Mouse (Mus musculus): ENCODE data around the gene 2700081O15Rik. TPM values are rescaled to one million over a fixed set of nuclear protein-coding genes. Genes with fewer than 3 reads are reported as not detected.

Gene 2700081O15Rik
- polyA plus RNA-seq, 1 experiment from 2014 or later = 8.3 TPM

DNA sequence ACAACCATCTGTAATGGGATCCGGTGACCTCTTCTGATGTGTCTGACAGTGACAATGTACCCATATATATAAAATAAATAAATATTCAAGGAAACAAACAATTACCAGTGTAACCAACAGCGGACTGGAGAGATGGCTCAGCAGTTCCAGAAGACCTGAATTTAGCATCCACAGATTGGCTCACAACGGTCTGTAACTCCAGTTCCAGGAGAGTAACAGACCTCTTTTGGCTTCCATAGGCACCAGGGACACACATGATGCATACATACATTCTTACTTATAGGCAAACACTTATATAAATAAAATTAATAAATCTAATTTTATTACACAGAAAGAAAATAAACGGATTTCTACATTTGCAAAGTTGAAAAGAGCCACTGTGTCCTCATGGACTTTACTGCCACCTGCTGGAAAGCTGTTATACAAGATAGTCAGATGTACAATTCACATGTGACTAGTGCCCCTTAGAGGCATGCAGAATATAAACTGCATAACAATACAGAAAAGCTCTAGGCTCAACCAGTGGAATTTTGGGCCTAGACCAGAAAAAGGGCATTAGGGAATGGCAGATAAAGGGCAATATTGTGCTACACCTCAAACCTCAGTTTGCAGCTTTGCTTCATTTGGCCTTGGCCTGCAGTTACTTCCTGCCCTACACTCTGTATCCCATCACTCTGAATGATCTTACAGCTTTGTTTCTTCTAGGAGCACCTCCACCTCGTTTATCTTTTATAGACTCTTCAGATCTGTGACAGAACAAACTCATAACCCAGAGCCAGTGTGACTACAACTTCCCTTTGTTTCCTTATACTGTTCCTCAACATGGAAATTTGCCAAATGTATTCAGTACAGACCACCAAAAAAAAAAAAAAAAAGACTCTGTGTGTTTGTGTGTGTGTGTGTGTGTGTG, 18.9 kb downstream of the 2700081O15Rik start:
- Histone ChIP-seq H3K4me2 (replicated peaks) (no peak overlapping the region), H3K4me3 (replicated peaks) (no peak overlapping the region), H3K4me1 (peaks cover 5% of the 10 kb centered on the region; the same call in 1 of the 2 replicates), H3K9ac (no peak overlapping the region), H3K9me3 (replicated peaks) (no peaks in the 10 kb centered on the region), H3K36me3 (peaks cover 39% of the 10 kb centered on the region), H3K27me3 (no peaks in the 10 kb centered on the region), H3K27ac (replicated peaks) (no peak overlapping the region)
- no peak; the same call in 1 of the 2 replicates for ATAC-seq (ENCODE audit: insufficient number of reproducible peaks, low FRiP score, low TSS enrichment, low read depth)
- WGBS = 69% methylated on average over 5 of the region's 5 CpGs

DNA sequence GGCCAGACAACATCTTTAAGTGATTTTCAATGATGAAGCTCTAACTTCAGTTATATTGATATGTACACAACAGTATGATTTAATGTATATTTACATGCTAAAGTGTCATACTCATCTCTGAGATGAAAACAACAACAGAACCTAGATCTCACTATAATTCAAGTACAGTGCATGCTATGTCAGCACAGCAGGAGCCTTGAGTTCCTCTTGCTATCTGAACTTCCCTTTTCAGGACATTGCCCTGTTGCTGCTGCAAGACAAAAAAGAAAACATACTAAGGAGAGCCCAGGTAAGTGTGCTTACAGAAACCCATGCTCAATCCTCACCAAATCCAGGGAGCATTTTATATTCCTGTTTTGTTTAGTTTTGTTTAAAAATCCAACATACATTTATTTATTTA, 20.9 kb downstream of the 2700081O15Rik start:
- no peak for ATAC-seq (ENCODE audit: insufficient number of reproducible peaks, low FRiP score, low TSS enrichment, low read depth)
- no peaks in the 10 kb centered on the region for H3K9me3 ChIP-seq (replicated peaks)

DNA sequence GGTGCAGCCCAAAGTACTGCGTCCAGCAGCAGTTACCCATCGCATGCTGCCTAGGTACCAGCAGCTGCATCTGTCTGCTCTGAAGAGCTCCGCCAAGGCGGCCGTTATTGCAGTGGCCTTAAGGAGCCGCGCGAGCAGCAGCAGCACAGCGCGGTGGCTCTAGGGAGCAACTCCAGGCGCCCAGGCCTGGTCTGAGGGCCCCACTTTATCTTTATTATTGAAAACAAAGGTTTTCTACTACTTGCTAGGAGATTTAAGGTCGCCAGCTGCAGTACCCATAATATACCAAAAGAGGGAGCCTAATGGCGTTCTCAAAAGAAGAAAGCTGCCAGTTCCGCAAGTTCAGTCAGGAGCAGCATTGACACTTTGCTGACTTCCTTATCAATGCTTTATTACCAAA, 24.1 kb downstream of the 2700081O15Rik start:
- peaks cover 5% of the 10 kb centered on the region; the same call in 1 of the 2 replicates for H3K4me1 ChIP-seq
- ATAC-seq (ENCODE audit: insufficient number of reproducible peaks, low FRiP score, low TSS enrichment, low read depth) = no peak
- no peaks in the 10 kb centered on the region for H3K27me3 ChIP-seq
- no peak overlapping the region for H3K4me3 ChIP-seq (replicated peaks)
- WGBS = 61% methylated on average over 14 of the region's 14 CpGs
- no peak overlapping the region for H3K4me2 ChIP-seq (replicated peaks)
- H3K9me3 ChIP-seq (replicated peaks) = no peaks in the 10 kb centered on the region
- H3K9ac ChIP-seq = no peak overlapping the region
- no peaks in the 10 kb centered on the region for H3K36me3 ChIP-seq
- H3K27ac ChIP-seq (replicated peaks) = no peak overlapping the region

More for the DNA sequence above, 20.9 kb downstream of the 2700081O15Rik start:
- H3K27me3 ChIP-seq = no peaks in the 10 kb centered on the region
- H3K27ac ChIP-seq (replicated peaks) = no peak overlapping the region
- H3K4me2 ChIP-seq (replicated peaks) = no peak overlapping the region
- H3K9ac ChIP-seq = no peak overlapping the region
- H3K4me1 ChIP-seq = peaks cover 7% of the 10 kb centered on the region; the same call in 1 of the 2 replicates
- H3K36me3 ChIP-seq = peaks cover 19% of the 10 kb centered on the region; the same call in 1 of the 2 replicates
- H3K4me3 ChIP-seq (replicated peaks) = no peak overlapping the region

- WGBS = 80% methylated on average over 2 of the region's 2 CpGs
- H3K27ac ChIP-seq (replicated peaks) = no peak overlapping the region
- no peak overlapping the region for H3K4me2 ChIP-seq (replicated peaks)
- no peaks in the 10 kb centered on the region for H3K27me3 ChIP-seq
- no peaks in the 10 kb centered on the region for H3K36me3 ChIP-seq
- H3K9me3 ChIP-seq (replicated peaks) = no peaks in the 10 kb centered on the region
- ATAC-seq (ENCODE audit: insufficient number of reproducible peaks, low FRiP score, low TSS enrichment, low read depth) = no peak
- no peak overlapping the region for H3K9ac ChIP-seq
- H3K4me1 ChIP-seq = 0 out of 2 replicates have a peak, but pooled peaks cover 4% of the 10 kb centered on the region
- H3K4me3 ChIP-seq (replicated peaks) = no peak overlapping the region
Observed at GRCm38 (mm10) chr19:7445105-7445504, 27.7 kb downstream of the 2700081O15Rik start.

DNA sequence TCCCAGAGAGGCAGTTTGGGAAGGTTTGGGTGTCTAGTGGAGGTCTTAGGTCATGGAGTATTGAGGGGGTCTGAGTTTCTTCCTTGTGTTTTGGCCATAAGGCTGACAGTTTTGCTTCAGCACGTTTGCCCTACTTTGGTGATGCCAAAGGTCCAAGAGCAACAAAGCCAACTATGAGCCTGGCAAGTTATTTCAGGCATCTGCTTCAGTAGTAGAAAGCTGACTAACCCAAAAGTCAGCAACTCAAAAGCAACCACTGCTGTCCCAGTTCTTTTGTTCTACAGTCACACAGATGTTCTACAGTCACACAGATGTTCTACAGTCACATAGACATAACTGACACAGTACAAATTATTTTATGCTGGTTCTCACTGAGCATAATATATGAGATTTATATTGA, 28.2 kb downstream of the 2700081O15Rik start:
- Histone ChIP-seq H3K4me1 (0 out of 2 replicates have a peak, but pooled peaks cover 4% of the 10 kb centered on the region), H3K36me3 (no peaks in the 10 kb centered on the region), H3K4me2 (replicated peaks) (no peak overlapping the region), H3K9ac (no peak overlapping the region), H3K4me3 (replicated peaks) (no peak overlapping the region), H3K9me3 (replicated peaks) (no peaks in the 10 kb centered on the region), H3K27me3 (no peaks in the 10 kb centered on the region), H3K27ac (replicated peaks) (no peak overlapping the region)
- no peak for ATAC-seq (ENCODE audit: insufficient number of reproducible peaks, low FRiP score, low TSS enrichment, low read depth)
- 57% methylated on average over 1 of the region's 1 CpGs for WGBS

GRCm38 (mm10) chr19:7456803-7457202, 39.4 kb downstream of the 2700081O15Rik start:
- no peak for ATAC-seq (ENCODE audit: insufficient number of reproducible peaks, low FRiP score, low TSS enrichment, low read depth)
- H3K9me3 ChIP-seq (replicated peaks) = no peaks in the 10 kb centered on the region
- no peak overlapping the region for H3K27ac ChIP-seq (replicated peaks)
- 0 out of 2 replicates have a peak, but pooled peaks cover 2% of the 10 kb centered on the region for H3K4me1 ChIP-seq
- no peak overlapping the region for H3K9ac ChIP-seq
- H3K27me3 ChIP-seq = no peaks in the 10 kb centered on the region
- whole genome bisulfite sequencing = 68% methylated on average over 2 of the region's 2 CpGs
- no peak overlapping the region for H3K4me3 ChIP-seq (replicated peaks)
- no peak overlapping the region for H3K4me2 ChIP-seq (replicated peaks)
- H3K36me3 ChIP-seq = peaks cover 7% of the 10 kb centered on the region

- Histone ChIP-seq H3K4me3 (replicated peaks) (no peak overlapping the region), H3K4me1 (no peaks in the 10 kb centered on the region), H3K9me3 (replicated peaks) (no peaks in the 10 kb centered on the region), H3K27me3 (no peaks in the 10 kb centered on the region), H3K36me3 (peaks cover 7% of the 10 kb centered on the region), H3K27ac (replicated peaks) (no peak overlapping the region), H3K4me2 (replicated peaks) (no peak overlapping the region), H3K9ac (no peak overlapping the region)
- ATAC-seq (ENCODE audit: insufficient number of reproducible peaks, low FRiP score, low TSS enrichment, low read depth) = no peak
Observed at GRCm38 (mm10) chr19:7458901-7459300, 41.5 kb downstream of the 2700081O15Rik start.

DNA sequence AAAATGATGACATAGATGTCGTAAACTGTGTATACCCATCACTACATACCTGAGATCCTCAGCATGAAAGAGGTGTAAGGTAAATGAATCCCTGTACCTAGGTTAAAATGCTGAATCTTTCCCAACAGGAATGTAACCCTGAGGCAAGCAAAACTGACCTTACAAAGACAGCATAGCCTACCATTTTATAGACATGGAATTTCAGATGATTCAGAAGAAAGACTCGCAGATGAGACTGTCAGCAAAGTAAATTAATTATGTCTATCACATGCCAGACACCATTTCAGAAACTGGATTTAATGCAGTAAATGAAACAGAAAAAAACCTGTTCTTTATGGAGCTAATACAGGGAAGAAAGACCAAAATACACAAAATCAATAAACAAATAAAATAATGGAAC, 41.9 kb downstream of the 2700081O15Rik start:
- no peak for ATAC-seq (ENCODE audit: insufficient number of reproducible peaks, low FRiP score, low TSS enrichment, low read depth)
- H3K4me1 ChIP-seq = no peaks in the 10 kb centered on the region
- 80% methylated on average over 2 of the region's 2 CpGs for WGBS
- H3K4me2 ChIP-seq (replicated peaks) = no peak overlapping the region
- no peak overlapping the region for H3K4me3 ChIP-seq (replicated peaks)
- H3K27me3 ChIP-seq = no peaks in the 10 kb centered on the region
- no peak overlapping the region for H3K27ac ChIP-seq (replicated peaks)
- H3K9me3 ChIP-seq (replicated peaks) = no peaks in the 10 kb centered on the region
- no peak overlapping the region for H3K9ac ChIP-seq
- peaks cover 7% of the 10 kb centered on the region for H3K36me3 ChIP-seq

- Histone ChIP-seq H3K4me1 (0 out of 2 replicates have a peak, but pooled peaks cover 4% of the 10 kb centered on the region), H3K4me3 (replicated peaks) (no peak overlapping the region), H3K4me2 (replicated peaks) (no peak overlapping the region), H3K27ac (replicated peaks) (no peak overlapping the region), H3K9me3 (replicated peaks) (no peaks in the 10 kb centered on the region), H3K27me3 (no peaks in the 10 kb centered on the region), H3K9ac (no peak overlapping the region), H3K36me3 (no peaks in the 10 kb centered on the region; the same call in none of the 2 replicates)
- no peak for ATAC-seq (ENCODE audit: insufficient number of reproducible peaks, low FRiP score, low TSS enrichment, low read depth)
Observed at GRCm38 (mm10) chr19:7467915-7468314, 50.5 kb downstream of the 2700081O15Rik start.

- no peak for ATAC-seq (ENCODE audit: insufficient number of reproducible peaks, low FRiP score, low TSS enrichment, low read depth)
- Histone ChIP-seq H3K9ac (no peak overlapping the region), H3K4me1 (0 out of 2 replicates have a peak, but pooled peaks cover 4% of the 10 kb centered on the region), H3K4me2 (replicated peaks) (no peak overlapping the region), H3K9me3 (replicated peaks) (no peaks in the 10 kb centered on the region), H3K27me3 (no peaks in the 10 kb centered on the region), H3K36me3 (no peaks in the 10 kb centered on the region; the same call in none of the 2 replicates), H3K27ac (replicated peaks) (no peak overlapping the region), H3K4me3 (replicated peaks) (no peak overlapping the region)
- WGBS = 76% methylated on average over 2 of the region's 2 CpGs
Observed at GRCm38 (mm10) chr19:7470643-7471042, 53.2 kb downstream of the 2700081O15Rik start.

All from embryonic facial prominence, embryonic 15.5 days (tissue).